ENCODE assay signal across 14 mouse cellular contexts in the genomic region with DNA sequence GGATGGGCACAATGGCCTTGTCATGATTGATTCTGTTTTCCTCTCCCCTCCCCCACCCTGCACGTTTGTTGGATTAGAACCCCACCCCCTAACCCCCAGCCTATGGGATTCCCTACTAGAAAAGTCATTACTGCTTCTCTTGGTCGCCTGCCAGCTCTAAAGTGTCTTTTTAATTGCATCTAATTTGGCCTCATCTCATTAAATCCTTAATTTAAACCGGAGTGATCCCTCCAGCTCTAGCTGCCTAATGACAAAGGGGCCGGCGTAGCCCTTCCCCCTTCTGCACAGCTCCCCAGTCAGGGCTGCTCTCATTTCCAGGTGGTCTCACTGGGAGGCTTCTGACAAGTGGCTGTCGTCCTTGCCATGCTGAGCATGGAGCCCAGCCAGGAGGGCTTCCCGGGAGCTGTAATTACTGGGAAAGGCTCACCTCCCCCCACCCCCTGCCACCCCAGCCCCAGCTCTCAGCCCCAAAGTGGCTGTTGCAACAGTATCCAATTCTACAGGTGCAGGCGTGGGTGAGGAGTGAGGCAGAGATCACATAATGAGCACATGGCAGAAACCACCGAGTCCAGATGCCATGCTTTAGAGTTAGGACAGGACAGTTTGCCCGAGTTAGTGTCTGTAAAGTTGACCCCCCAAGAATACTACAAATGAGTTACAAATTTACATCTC.
DNase-seq lines count a peak whose midpoint lies in the region; ATAC-seq and TF ChIP-seq lines count a peak whose summit lies in the region.
"Had no signal": no experiment of that assay in that cellular context is flagged by ENCODE, and none has a peak within 500 bp of the region (broad histone marks: within the 10 kb centered on the region; RNA-seq: fewer than 3 reads in every experiment).

No protein-coding gene starts in this region.

- no peak for TF ChIP-seq CTCF in heart, adult 2 months (IDR thresholded peaks at IDR 0.05)

- ATAC-seq in forebrain, embryonic 16.5 days = peak; percentile 97
- peak; percentile 70; the same call in 1 of the 2 replicates for ATAC-seq in midbrain, embryonic 11.5 days (ENCODE audit: low FRiP score)
- no peak for ATAC-seq in megakaryocyte-erythroid progenitor cell, adult 5-6 weeks (replicated peaks; ENCODE audit: low FRiP score, low TSS enrichment, poor library complexity, severe bottlenecking)
- ATAC-seq: lung, postnatal 0 days had no signal

- no peaks in the 10 kb centered on the region for H3K9me3 ChIP-seq in forebrain, embryonic 16.5 days (ENCODE audit: control insufficient read depth, low read length)
- no peaks in the 10 kb centered on the region for H3K9me3 ChIP-seq in midbrain, embryonic 11.5 days (ENCODE audit: control insufficient read depth, low read length)
- H3K9me3 ChIP-seq: limb, embryonic 12.5 days had no signal

- peak; percentile 65 to 67 for DNase-seq in right cerebral cortex, postnatal 10 days (ENCODE audit: low spot score in 2 of 2)
- DNase-seq in right cerebral cortex, adult 18-20 months = no peak
- DNase-seq in midbrain, embryonic 11.5 days (ENCODE audit: low spot score, missing footprints) = no peak
- DNase-seq in gastrocnemius, postnatal 4 days (ENCODE audit: low spot score in 2 of 2) = no peak
- DNase-seq in heart, adult 2 months = no peak
- no peak for DNase-seq in thymus, postnatal 36 days
- DNase-seq: adrenal gland, adult 2 months; cerebellum, adult 2 months; kidney, postnatal 36 days had no signal

- WGBS in forebrain, embryonic 16.5 days = 1% methylated on average over 10 of the region's 10 CpGs
- WGBS in midbrain, embryonic 11.5 days = 8% methylated on average over 10 of the region's 10 CpGs
- WGBS in heart, adult 2 months = 43% methylated on average over 10 of the region's 10 CpGs

- no peaks in the 10 kb centered on the region for H3K36me3 ChIP-seq in forebrain, embryonic 16.5 days (ENCODE audit: control insufficient read depth, insufficient read depth)
- no peaks in the 10 kb centered on the region for H3K36me3 ChIP-seq in midbrain, embryonic 11.5 days (ENCODE audit: control insufficient read depth, insufficient read depth, low read length)
- H3K36me3 ChIP-seq in heart, adult 2 months (ENCODE audit: control insufficient read depth, insufficient read depth, low read length) = no peaks in the 10 kb centered on the region
- H3K36me3 ChIP-seq: limb, embryonic 12.5 days had no signal

- TF ChIP-seq POLR2A in heart, adult 2 months (IDR thresholded peaks at IDR 0.05; ENCODE audit: insufficient read depth, low read depth, low read length) = no peak

- no peaks in the 10 kb centered on the region for H3K27me3 ChIP-seq in forebrain, embryonic 16.5 days (replicated peaks; ENCODE audit: control insufficient read depth, insufficient read depth, low read length)
- no peaks in the 10 kb centered on the region for H3K27me3 ChIP-seq in midbrain, embryonic 11.5 days (ENCODE audit: control insufficient read depth, insufficient read depth, low read length)
- H3K27me3 ChIP-seq in heart, adult 2 months (ENCODE audit: control insufficient read depth, insufficient read depth, low read length) = no peaks in the 10 kb centered on the region
- H3K27me3 ChIP-seq: limb, embryonic 12.5 days had no signal

- peaks cover 21% of the 10 kb centered on the region for H3K4me1 ChIP-seq in forebrain, embryonic 16.5 days (replicated peaks; ENCODE audit: control insufficient read depth, insufficient read depth, low read length)
- H3K4me1 ChIP-seq in midbrain, embryonic 11.5 days (ENCODE audit: control insufficient read depth, insufficient read depth, low read length) = no peaks in the 10 kb centered on the region
- no peaks in the 10 kb centered on the region for H3K4me1 ChIP-seq in heart, adult 2 months (ENCODE audit: control insufficient read depth, insufficient read depth, low read length)

- H3K27ac ChIP-seq in forebrain, embryonic 16.5 days (ENCODE audit: low read length) = peak overlapping the region; percentile 59
- H3K27ac ChIP-seq in midbrain, embryonic 11.5 days (ENCODE audit: low read depth, low read length) = no peak overlapping the region
- no peak overlapping the region for H3K27ac ChIP-seq in heart, adult 2 months
- H3K27ac ChIP-seq: limb, embryonic 12.5 days; stomach, postnatal 0 days had no signal

- TF ChIP-seq EP300 in heart, adult 2 months (IDR thresholded peaks at IDR 0.05; ENCODE audit: insufficient read depth, low read depth, low read length) = no peak

- no peaks in the 10 kb centered on the region for H3K79me2 ChIP-seq in heart, adult 2 months (replicated peaks; ENCODE audit: control insufficient read depth, insufficient read depth, low read length)

- no peak overlapping the region for H3K4me2 ChIP-seq in forebrain, embryonic 16.5 days (ENCODE audit: low read length)
- H3K4me2 ChIP-seq in midbrain, embryonic 11.5 days = no peak overlapping the region
- H3K4me2 ChIP-seq: limb, embryonic 12.5 days had no signal

- 0 out of 2 replicates have a peak overlapping the region, but pooled peaks have one; percentile 10 for H3K9ac ChIP-seq in forebrain, embryonic 16.5 days (replicated peaks; ENCODE audit: low read depth, low read length)
- H3K9ac ChIP-seq in midbrain, embryonic 11.5 days (ENCODE audit: low read length) = no peak overlapping the region
- H3K9ac ChIP-seq in heart, adult 2 months (ENCODE audit: low read depth, low read length) = no peak overlapping the region
- H3K9ac ChIP-seq: limb, embryonic 12.5 days had no signal

- intact Hi-C loops in heart, adult 2 months (cut with DNase I) = no loop called here

- H3K4me3 ChIP-seq in forebrain, embryonic 16.5 days (replicated peaks; ENCODE audit: low read length) = no peak overlapping the region
- no peak overlapping the region for H3K4me3 ChIP-seq in midbrain, embryonic 11.5 days (ENCODE audit: low read depth, low read length)
- H3K4me3 ChIP-seq in heart, adult 2 months = no peak overlapping the region
- H3K4me3 ChIP-seq: limb, embryonic 12.5 days had no signal

Comparison
In these comparisons a context has a peak if more than half of its experiments do, and no peak if none do; other contexts are left out.
1. DNase-seq: peak in right cerebral cortex, postnatal 10 days (2 of 2); none in right cerebral cortex, adult 18-20 months (single experiment), midbrain, embryonic 11.5 days (single experiment), gastrocnemius, postnatal 4 days (0 of 2), heart, adult 2 months (0 of 2) and thymus, postnatal 36 days (0 of 2).